Mouse (Mus musculus) retina, adult 2 months (tissue): ENCODE results near the gene Ice2.

ENCODE experiments used
- DNase-seq: peaks from one replicate; pipeline ENCODE4 v3.0.0-alpha.2; 2012; ENCODE audit warnings: low read depth, low spot score

The Ice2 gene

GRCm38 (mm10) chr9:69458982-69459381 lies 61.3 kb downstream of the Ice2 start:
- no peak for DNase-seq

GRCm38 (mm10) chr9:69459876-69460275 lies 62.2 kb downstream of the Ice2 start:
- DNase-seq: no peak

GRCm38 (mm10) chr9:69463046-69463445 lies 65.3 kb downstream of the Ice2 start:
- no peak for DNase-seq

- no peak for DNase-seq
These were observed 66.5 kb downstream of the Ice2 start for GRCm38 (mm10) chr9:69464109-69464756.

GRCm38 (mm10) chr9:69466098-69466497 lies 68.4 kb downstream of the Ice2 start:
- DNase-seq: no peak

- no peak for DNase-seq
These were observed 69.7 kb downstream of the Ice2 start for GRCm38 (mm10) chr9:69467310-69467939.

GRCm38 (mm10) chr9:69468991-69469390 lies 71.3 kb downstream of the Ice2 start:
- no peak for DNase-seq

GRCm38 (mm10) chr9:69470362-69470761 lies 72.7 kb downstream of the Ice2 start:
- DNase-seq: no peak

- DNase-seq: no peak
These were observed 73.2 kb downstream of the Ice2 start for GRCm38 (mm10) chr9:69470921-69471320.

GRCm38 (mm10) chr9:69472724-69473123 lies 75.0 kb downstream of the Ice2 start:
- no peak for DNase-seq

GRCm38 (mm10) chr9:69475873-69476272 lies 78.2 kb downstream of the Ice2 start:
- no peak for DNase-seq

- no peak for DNase-seq
These were observed 79.6 kb downstream of the Ice2 start for GRCm38 (mm10) chr9:69477195-69477823.

GRCm38 (mm10) chr9:69477824-69478222 lies 80.1 kb downstream of the Ice2 start:
- no peak for DNase-seq

- DNase-seq: peak; percentile 72
These were observed 82.6 kb downstream of the Ice2 start for GRCm38 (mm10) chr9:69480344-69480743.
